Mouse (Mus musculus) G1E (cell line): ENCODE measurements around the gene Dscaml1.

Experiments
- CTCF ChIP-seq: IDR thresholded peaks from 2 replicates; pipeline ENCODE4 v1.5.1; 2012; ENCODE audit warnings: low read depth, low read length, inconsistent platforms, mixed read lengths
- GATA1 ChIP-seq: IDR thresholded peaks from 2 replicates; pipeline ENCODE4 v1.6.1; 2012; ENCODE audit warnings: borderline replicate concordance, low read length, inconsistent platforms, mixed read lengths
- POLR2AphosphoS5 ChIP-seq: IDR thresholded peaks from 2 replicates; pipeline ENCODE4 v1.6.1; 2012; ENCODE audit warnings: low read depth, low read length, inconsistent platforms; ENCODE audit not compliant: insufficient replicate concordance

GRCm38 (mm10) chr9:45433119-45433518, 6.7 kb downstream of the Dscaml1 start:
- TF ChIP-seq CTCF (no peak), GATA1 (no peak), POLR2AphosphoS5 (no peak)
